Mouse (Mus musculus) intestine, embryonic 15.5 days (tissue): Measurements from ENCODE around the gene Gxylt2. TPM values are rescaled to one million over a fixed set of nuclear protein-coding genes. Genes with fewer than 3 reads are reported as not detected.
A peak's percentile ranks its signal among the peaks of the same experiment; 100 is the strongest.

Source experiments
- ATAC-seq: fragments of 200-750 bp; cut with Nextera tagmentation; 2 replicates; pipeline ENCODE4 v1.8.0; 2017; ENCODE audit warnings: moderate TSS enrichment, moderate library complexity
- H3K27ac ChIP-seq: fragments of 300-500 bp; sonication (generic); 2 replicates; pipeline ENCODE4 v1.5.1; 2015; ENCODE audit warnings: mild to moderate bottlenecking, inconsistent platforms
- H3K27me3 ChIP-seq: fragments of 300-500 bp; sonication (generic); replicated peaks from 2 replicates; pipeline ENCODE4 v1.6.1; 2015; ENCODE audit warnings: inconsistent platforms
- H3K36me3 ChIP-seq: fragments of 300-500 bp; sonication (generic); 2 replicates; pipeline ENCODE4 v1.6.1; 2015; ENCODE audit warnings: inconsistent platforms
- H3K4me1 ChIP-seq: fragments of 300-500 bp; sonication (generic); replicated peaks from 2 replicates; pipeline ENCODE4 v1.6.1; 2015; ENCODE audit warnings: inconsistent platforms
- H3K4me2 ChIP-seq: fragments of 300-500 bp; sonication (generic); replicated peaks from 2 replicates; pipeline ENCODE4 v1.6.1; 2015; ENCODE audit warnings: mild to moderate bottlenecking, inconsistent platforms
- H3K4me3 ChIP-seq: fragments of 300-500 bp; sonication (generic); replicated peaks from 2 replicates; pipeline ENCODE4 v1.5.1; 2015; ENCODE audit warnings: inconsistent platforms
- H3K9ac ChIP-seq: fragments of 300-500 bp; sonication (generic); 2 replicates; pipeline ENCODE4 v1.6.1; 2015; ENCODE audit warnings: inconsistent platforms
- H3K9me3 ChIP-seq: fragments of 300-500 bp; sonication (generic); 2 replicates; pipeline ENCODE4 v1.6.1; 2016; ENCODE audit warnings: inconsistent platforms
- WGBS: fragments of 180-500 bp; shearing (Covaris S2); methylation state at CpG from one replicate; pipeline ENCODE4 v1.1.7; 2015; 5-methylcytosine and 5-hydroxymethylcytosine counted together
- polyA plus RNA-seq: library from polyadenylated mRNA; unstranded; fragments of >200 nt; fragmentation: Nextera tagmentation; extraction: Ambion mirVana; gene quantifications from 2 replicates; pipeline ENCODE4 v1.2.1, GENCODE M21; 2015

Gene Gxylt2
- polyA plus RNA-seq = 0.87 and 1.1 TPM in 2 replicates

DNA sequence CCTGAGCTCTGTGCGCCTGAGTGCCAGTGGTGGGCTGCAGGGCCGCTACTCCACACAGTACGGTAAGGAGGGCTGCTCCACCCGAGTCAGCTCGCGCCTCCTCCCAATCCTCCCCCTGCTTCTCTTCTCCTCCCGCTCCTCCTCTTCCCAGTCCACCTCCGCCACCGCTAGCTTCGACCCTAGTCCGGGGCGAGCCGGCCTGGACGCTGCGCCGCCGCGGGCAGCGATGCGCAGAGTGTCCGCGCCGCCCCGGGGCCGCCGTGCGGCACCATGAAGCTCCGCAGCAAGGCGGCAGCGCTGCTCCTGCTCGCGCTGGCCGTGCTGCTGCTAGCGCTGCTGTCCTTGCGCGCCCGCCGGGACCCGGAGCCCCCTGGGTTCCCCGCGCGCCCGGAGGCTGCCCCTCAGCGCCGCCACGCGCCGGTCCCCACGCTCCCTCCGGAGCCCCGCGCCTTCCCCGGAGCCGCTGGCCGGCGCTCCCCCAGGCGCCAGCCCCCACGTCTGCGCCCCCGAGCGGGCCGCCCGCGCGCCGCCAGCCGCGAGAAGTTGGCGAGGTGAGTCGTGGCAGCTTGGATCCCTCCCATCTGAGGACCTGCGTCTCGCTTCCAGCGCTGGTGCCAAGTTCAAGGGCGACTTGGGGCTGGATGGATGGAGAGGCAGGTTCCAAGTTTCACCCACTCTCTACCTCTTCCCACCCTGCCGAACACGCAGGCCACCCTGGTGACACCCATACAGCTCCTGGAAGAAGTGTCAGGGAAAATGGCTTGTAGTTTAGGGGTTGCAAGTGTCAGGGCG, at the start of gene Gxylt2:
Gxylt2 (plus strand) TSS at position 161 of the 792 bp plus-strand sequence.
- H3K27me3 ChIP-seq = peaks cover 12% of the 10 kb centered on the region
- peak within 1 kb of the TSS; percentile 98 for H3K4me2 ChIP-seq
- peak; percentile 87 for ATAC-seq
- no peaks in the 10 kb centered on the region for H3K9me3 ChIP-seq
- peak within 1 kb of the TSS; percentile 64 for H3K4me3 ChIP-seq
- H3K9ac ChIP-seq = peak within 1 kb of the TSS; percentile 57
- peaks cover 11% of the 10 kb centered on the region for H3K4me1 ChIP-seq
- no peak within 1 kb of the TSS for H3K27ac ChIP-seq
- WGBS = under 1% methylated on average over 74 of the region's 77 CpGs
- no peaks in the 10 kb centered on the region for H3K36me3 ChIP-seq

DNA sequence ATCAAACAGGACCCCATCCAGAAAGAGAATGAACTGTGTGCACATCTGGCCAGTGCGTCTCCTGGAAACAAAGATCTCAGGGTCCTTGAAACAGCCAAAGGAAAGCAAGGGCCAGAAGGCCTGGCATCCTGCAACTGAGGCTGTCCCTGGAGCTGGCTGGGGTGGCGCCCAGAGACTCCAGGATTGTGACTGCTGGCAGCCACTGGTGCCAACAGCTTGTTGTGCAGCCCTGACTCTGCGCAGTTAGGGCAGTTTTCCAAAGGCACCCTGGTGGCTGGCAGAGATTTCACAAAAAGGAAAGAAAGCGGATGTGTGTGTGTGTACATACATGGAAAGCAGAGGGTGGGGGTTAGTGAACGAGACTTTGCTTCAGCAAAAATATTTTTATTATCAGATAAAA, 44.1 kb upstream of the Gxylt2 start:
- Histone ChIP-seq H3K27me3 (no peaks in the 10 kb centered on the region), H3K9ac (no peak overlapping the region), H3K9me3 (no peaks in the 10 kb centered on the region), H3K27ac (no peak overlapping the region), H3K4me2 (no peak overlapping the region), H3K4me3 (no peak overlapping the region), H3K4me1 (no peaks in the 10 kb centered on the region), H3K36me3 (peaks cover 12% of the 10 kb centered on the region; the same call in 1 of the 2 replicates)
- 84% methylated on average over 5 of the region's 5 CpGs for WGBS
- ATAC-seq = no peak

DNA sequence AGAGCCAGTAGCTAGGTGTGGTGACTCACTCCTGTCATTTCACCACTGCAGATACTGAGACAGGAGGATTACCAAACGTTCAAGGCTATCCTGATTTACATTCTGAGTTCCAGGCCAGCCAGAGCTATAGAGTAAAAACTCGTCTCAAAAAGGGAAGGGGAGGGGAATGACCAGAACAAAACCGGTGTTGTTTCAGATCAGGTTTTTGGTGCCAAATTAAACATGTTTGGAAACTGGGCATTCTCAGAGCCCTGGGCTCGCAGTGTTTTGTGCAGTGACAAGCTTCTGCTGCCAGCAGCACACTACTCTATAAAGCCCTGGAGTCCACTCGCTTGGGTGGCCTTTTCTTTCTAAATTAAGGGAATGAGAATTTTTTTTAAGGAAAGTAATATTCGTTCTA, 42.3 kb upstream of the Gxylt2 start:
- H3K27ac ChIP-seq = no peak overlapping the region
- WGBS = 63% methylated on average over 6 of the region's 6 CpGs
- no peaks in the 10 kb centered on the region for H3K4me1 ChIP-seq
- no peak overlapping the region for H3K9ac ChIP-seq
- H3K9me3 ChIP-seq = no peaks in the 10 kb centered on the region
- no peak for ATAC-seq
- no peak overlapping the region for H3K4me2 ChIP-seq
- H3K36me3 ChIP-seq = peaks cover 12% of the 10 kb centered on the region; the same call in 1 of the 2 replicates
- H3K27me3 ChIP-seq = no peaks in the 10 kb centered on the region
- no peak overlapping the region for H3K4me3 ChIP-seq

DNA sequence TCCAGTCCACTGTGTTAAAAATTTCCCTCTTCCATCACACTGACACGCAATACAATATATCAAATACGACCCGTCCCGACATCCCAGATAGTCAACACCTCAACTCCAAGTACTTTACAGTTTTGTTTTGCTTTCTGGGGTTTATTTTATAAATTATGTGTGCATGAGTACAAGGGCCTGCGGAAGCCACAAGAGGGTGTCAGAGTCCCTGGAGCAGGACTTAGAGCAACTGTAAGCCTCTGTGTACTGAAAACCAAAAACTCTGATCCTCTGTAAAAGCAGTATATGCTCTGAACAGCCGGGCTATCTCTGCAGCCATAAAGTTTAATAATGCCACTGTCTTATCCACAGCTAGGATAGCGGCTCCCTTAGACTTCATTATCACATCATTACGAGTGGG, 36.9 kb upstream of the Gxylt2 start:
- Histone ChIP-seq H3K36me3 (peaks cover 12% of the 10 kb centered on the region; the same call in 1 of the 2 replicates), H3K9me3 (no peaks in the 10 kb centered on the region)
- 78% methylated on average over 8 of the region's 8 CpGs for WGBS

DNA sequence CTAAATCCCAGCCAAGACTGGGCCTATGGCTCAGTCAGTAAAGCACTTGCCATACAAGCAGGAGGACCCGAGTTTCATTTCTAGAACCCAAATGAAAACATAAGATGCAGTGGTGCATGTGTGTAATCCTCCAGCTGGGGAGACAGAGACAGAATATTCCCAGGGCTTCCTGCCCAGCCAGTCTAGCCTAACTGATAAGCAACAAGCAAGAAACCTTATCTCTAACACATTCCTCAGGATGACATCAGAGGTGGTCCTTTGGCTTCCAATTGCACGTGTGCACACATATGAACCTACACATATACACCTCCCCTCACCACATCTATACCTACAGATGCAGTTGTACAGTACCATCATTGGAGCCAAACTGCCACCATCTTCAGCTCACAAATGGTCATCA, 35.7 kb upstream of the Gxylt2 start:
- Histone ChIP-seq H3K27ac (no peak overlapping the region), H3K4me1 (peaks cover 10% of the 10 kb centered on the region), H3K27me3 (no peaks in the 10 kb centered on the region), H3K36me3 (peaks cover 6% of the 10 kb centered on the region; the same call in 1 of the 2 replicates), H3K4me2 (no peak overlapping the region), H3K9me3 (no peaks in the 10 kb centered on the region), H3K9ac (no peak overlapping the region), H3K4me3 (no peak overlapping the region)
- no peak for ATAC-seq
- WGBS = 64% methylated on average over 2 of the region's 2 CpGs

More for the DNA sequence above, 36.9 kb upstream of the Gxylt2 start:
- H3K4me2 ChIP-seq = no peak overlapping the region
- peaks cover 10% of the 10 kb centered on the region for H3K4me1 ChIP-seq
- no peak overlapping the region for H3K9ac ChIP-seq
- ATAC-seq = no peak
- no peak overlapping the region for H3K4me3 ChIP-seq
- H3K27me3 ChIP-seq = no peaks in the 10 kb centered on the region
- no peak overlapping the region for H3K27ac ChIP-seq

DNA sequence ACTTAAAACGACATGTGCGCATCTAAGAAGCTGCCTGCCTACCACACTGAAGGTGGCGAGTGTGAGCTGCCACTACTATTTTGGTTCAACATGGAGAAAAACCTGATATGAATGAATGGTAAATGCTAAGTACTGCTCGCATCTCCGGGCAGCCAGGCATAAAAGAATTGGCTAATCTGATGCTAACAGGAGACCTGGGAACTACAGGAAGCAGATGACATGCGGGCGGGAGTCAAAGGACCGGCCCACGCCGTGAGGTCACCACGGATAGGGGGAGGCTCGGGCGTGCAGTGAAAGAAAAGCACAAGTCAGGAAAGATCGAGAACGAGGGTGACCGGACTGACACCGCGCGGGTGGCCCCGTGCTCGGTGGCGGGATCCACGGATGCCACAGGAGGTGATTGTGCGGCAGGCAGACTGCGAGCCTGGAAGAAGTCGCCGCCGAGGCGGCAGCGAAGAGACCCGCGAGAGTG, 34.1 kb upstream of the Gxylt2 start:
- Histone ChIP-seq H3K27ac (peak overlapping the region; percentile 41; the same call in 1 of the 2 replicates), H3K27me3 (no peaks in the 10 kb centered on the region), H3K4me1 (peaks cover 10% of the 10 kb centered on the region), H3K4me3 (peak overlapping the region; percentile 90), H3K9ac (peak overlapping the region; percentile 69), H3K36me3 (no peaks in the 10 kb centered on the region), H3K4me2 (peak overlapping the region; percentile 89), H3K9me3 (no peaks in the 10 kb centered on the region)
- under 1% methylated on average over 32 of the region's 32 CpGs for WGBS
- ATAC-seq = peak; percentile 79

DNA sequence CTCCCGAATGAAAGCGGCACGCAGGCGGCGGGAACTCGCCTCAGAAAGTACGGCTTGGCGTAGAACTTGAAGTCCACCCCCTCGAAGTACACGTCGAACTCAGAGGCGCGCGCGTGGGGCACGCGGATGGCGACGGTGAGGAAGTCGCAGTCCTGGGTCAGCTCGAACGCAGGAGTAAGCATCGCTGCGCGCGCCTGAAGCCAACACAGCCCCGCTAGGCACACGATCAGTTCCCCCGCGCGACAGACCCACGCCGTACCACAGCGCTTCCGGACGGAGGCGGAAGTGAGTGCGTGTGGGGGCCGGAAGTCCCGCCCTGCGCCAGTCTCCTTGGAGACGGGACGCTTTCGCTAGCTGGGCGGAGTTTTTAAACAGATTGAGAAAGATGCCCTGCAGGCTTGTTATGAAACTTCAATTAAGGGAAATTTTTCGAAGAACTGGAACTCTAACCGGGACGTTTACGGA, 33.6 kb upstream of the Gxylt2 start, which contains the start of gene Shq1:
Shq1 (minus strand) TSS at position 278 of the 465 bp plus-strand sequence.
- Histone ChIP-seq H3K4me2 (peak within 1 kb of the TSS; percentile 89), H3K4me1 (peaks cover 10% of the 10 kb centered on the region), H3K9me3 (no peaks in the 10 kb centered on the region), H3K9ac (peak within 1 kb of the TSS; percentile 69), H3K4me3 (peak within 1 kb of the TSS; percentile 90), H3K27me3 (no peaks in the 10 kb centered on the region), H3K27ac (peak within 1 kb of the TSS; percentile 41; the same call in 1 of the 2 replicates), H3K36me3 (no peaks in the 10 kb centered on the region)
- 0% methylated on average over 49 of the region's 49 CpGs for WGBS
- ATAC-seq = peak; percentile 94

DNA sequence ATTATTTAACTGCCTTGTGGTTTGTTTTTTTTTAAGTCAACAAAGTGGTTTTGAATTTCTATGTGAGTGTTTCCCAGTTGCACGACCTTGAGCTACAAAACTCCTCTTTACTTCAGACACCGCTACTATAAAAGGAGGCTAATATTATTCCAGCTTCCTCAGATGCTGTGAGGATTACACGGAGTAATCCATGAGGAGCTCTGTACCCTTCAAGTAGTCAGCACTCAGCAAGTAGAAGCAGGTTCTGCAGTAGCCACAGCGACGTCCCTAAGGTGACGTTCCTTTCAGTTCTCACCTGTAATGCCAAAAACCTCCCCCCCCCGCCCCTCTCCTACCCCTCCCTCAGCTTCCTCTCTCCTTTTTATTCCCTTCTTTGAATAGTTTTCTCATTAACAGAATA, 33.1 kb upstream of the Gxylt2 start:
- ATAC-seq = no peak
- Histone ChIP-seq H3K9me3 (no peaks in the 10 kb centered on the region), H3K4me1 (peaks cover 10% of the 10 kb centered on the region), H3K27ac (no peak overlapping the region), H3K4me3 (peak overlapping the region; percentile 90), H3K9ac (no peak overlapping the region), H3K27me3 (no peaks in the 10 kb centered on the region), H3K4me2 (peak overlapping the region; percentile 89), H3K36me3 (no peaks in the 10 kb centered on the region)
- WGBS = 7% methylated on average over 7 of the region's 7 CpGs

DNA sequence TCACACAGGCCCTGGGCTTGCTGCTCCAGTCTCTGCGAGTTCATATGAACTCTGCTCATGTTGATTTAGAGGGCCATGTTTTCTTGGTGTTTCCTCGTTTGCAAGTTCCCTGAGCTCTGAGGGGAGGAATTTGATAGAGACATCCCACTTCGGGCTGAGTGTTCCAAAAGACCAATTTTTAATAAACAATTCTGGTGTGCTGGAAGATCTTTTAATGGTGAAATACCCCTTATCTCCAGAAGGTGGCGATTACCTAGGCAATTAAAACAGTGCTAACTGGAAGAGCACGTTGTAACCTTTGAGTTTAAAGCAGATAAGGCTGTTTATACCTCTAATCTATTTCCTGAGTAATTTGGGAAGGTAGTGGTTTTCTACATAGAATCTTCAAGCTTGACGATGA, 29.6 kb upstream of the Gxylt2 start:
- 15% methylated on average over 6 of the region's 6 CpGs for WGBS

DNA sequence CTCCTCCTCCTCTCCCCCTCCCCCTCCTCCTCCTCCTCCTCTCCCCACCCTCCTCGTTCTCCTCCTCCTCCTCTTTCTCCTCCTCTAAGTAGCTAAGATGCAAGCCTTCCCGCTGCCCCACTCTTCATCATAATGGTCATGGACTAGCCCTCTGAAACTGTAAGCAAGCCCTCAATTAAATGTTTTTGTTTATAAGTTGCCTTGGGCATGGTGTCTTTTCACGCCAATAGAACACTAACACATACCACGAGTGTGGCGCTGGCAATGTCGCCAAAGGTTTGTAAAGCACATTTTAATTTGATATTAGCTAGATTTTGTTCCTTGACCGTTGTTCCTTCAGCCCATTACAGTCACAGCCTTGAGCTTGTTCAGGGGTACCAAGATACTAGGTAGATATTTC, 28.1 kb upstream of the Gxylt2 start:
- no peak overlapping the region for H3K27ac ChIP-seq
- H3K36me3 ChIP-seq = no peaks in the 10 kb centered on the region
- H3K4me3 ChIP-seq = no peak overlapping the region
- H3K9me3 ChIP-seq = no peaks in the 10 kb centered on the region
- no peaks in the 10 kb centered on the region for H3K27me3 ChIP-seq
- WGBS = 92% methylated on average over 6 of the region's 7 CpGs
- H3K4me1 ChIP-seq = peaks cover 2% of the 10 kb centered on the region; the same call in 1 of the 2 replicates
- H3K9ac ChIP-seq = no peak overlapping the region
- no peak overlapping the region for H3K4me2 ChIP-seq
- ATAC-seq = no peak

More for the DNA sequence above, 29.6 kb upstream of the Gxylt2 start:
- no peak overlapping the region for H3K9ac ChIP-seq
- no peaks in the 10 kb centered on the region for H3K36me3 ChIP-seq
- no peak overlapping the region for H3K4me2 ChIP-seq
- no peak overlapping the region for H3K27ac ChIP-seq
- no peak for ATAC-seq
- H3K27me3 ChIP-seq = no peaks in the 10 kb centered on the region
- no peaks in the 10 kb centered on the region for H3K9me3 ChIP-seq
- H3K4me1 ChIP-seq = peaks cover 5% of the 10 kb centered on the region; the same call in 1 of the 2 replicates
- H3K4me3 ChIP-seq = no peak overlapping the region

DNA sequence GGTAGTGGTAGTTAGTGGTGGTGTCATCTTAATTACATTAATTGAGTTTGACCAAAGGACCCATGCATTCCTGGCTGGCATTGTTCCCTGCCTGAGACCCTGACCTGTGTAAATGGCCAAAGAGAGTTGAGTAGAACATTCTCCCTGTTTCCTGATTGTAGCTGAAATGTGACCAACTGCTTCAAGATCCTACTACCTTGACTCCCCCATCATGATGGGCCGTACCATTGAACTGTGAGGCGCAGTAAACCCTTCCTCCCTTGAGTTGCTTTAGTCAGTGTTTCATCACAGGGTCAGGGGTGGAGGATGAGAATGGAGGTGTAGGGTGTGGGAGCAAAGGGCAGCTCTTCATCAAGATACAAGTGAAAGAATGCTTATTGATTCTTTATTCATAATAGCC, 25.9 kb upstream of the Gxylt2 start:
- Histone ChIP-seq H3K4me3 (no peak overlapping the region), H3K36me3 (no peaks in the 10 kb centered on the region), H3K27me3 (no peaks in the 10 kb centered on the region), H3K4me2 (no peak overlapping the region), H3K9ac (no peak overlapping the region), H3K27ac (no peak overlapping the region), H3K4me1 (no peaks in the 10 kb centered on the region), H3K9me3 (no peaks in the 10 kb centered on the region)
- WGBS = 90% methylated on average over 2 of the region's 2 CpGs
- ATAC-seq = no peak

DNA sequence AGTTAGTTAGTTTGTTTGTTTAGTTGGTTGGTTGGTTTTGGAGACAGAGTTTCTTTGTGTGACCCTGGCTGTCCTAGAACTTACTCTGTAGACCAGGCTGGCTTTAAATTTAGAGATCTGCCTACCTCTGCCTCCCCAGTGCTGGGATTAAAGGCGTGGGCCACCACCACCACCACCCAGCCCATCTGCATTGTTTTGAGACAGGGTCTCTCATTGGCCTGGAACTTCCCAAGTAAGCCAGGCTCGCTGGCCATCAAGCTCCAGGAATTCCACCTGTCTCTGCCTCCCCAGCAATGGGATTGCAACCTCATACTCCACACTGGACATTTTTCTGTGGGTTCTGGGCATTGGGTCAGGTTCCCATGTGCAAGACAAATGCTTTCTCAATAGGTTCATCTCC, 18.2 kb upstream of the Gxylt2 start:
- ATAC-seq = no peak
- Histone ChIP-seq H3K27me3 (no peaks in the 10 kb centered on the region), H3K4me3 (no peak overlapping the region), H3K9me3 (no peaks in the 10 kb centered on the region), H3K36me3 (no peaks in the 10 kb centered on the region), H3K27ac (no peak overlapping the region), H3K4me2 (no peak overlapping the region), H3K9ac (no peak overlapping the region), H3K4me1 (no peaks in the 10 kb centered on the region)
- WGBS = 65% methylated on average over 2 of the region's 2 CpGs
